Mouse (Mus musculus): ENCODE measurements around the gene Cit.

Gene Cit

DNA sequence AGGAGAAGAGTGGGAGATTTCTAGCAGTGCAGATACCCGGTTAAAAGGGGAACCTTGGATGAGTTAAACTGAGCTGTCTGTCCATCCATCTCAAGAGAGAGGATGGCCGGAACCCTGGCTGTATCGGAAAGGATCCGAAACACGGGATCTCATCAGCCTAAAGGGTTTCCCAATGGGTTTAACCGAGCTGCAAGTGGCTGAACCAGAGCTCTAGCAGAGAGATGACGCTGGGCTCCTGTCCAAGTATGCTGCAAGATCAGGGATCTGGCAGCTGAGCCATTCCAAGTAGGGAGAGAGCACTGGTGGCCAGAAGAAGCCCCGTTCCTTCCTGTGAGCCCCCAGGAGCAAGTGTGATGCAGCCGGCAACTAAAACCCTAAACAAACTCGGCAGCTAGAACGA lies 64.0 kb downstream of the Cit start:
- intact Hi-C loops (cut with DNase I), result no loop called here

DNA sequence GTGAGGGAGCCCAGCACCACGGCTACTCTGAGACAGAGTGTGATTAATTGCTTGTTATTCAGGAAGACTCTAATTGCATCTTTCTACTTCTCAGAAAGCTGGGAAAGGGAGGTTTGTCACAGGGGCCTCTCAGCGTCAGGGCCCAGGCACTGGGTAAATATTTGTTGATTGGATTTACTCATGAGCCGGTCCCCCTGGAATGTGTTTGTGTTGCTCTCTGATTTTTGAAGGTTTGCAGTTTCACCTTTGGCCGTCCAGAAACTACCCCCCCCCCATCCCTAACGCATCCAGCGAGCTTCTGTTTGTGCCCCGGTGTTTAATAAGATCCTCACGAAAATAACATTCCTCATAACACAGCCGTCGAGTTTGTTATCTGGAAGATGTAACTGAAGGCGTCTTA lies 65.4 kb downstream of the Cit start:
- intact Hi-C loops (cut with DNase I), result no loop called here

DNA sequence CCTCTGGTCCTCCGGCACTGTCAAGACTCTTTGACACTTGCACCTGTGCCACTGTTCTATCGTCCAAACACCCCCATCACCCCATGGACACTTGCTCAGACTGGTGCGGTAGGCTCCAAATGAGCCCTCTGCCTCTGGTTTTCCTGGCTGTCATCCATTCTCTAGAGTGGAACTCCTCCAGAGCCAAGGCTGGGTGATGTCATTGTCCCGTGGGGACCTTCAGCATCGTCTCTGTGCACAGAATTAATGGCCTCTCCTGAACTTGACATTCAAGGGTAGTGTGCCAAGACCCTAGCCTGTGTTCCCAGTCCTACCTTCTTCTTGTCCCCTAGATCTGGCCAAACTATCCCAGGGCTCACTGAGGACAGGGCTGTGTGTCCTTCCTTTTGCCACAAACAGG lies 70.4 kb downstream of the Cit start:
- intact Hi-C loops (cut with DNase I), result no loop called here

DNA sequence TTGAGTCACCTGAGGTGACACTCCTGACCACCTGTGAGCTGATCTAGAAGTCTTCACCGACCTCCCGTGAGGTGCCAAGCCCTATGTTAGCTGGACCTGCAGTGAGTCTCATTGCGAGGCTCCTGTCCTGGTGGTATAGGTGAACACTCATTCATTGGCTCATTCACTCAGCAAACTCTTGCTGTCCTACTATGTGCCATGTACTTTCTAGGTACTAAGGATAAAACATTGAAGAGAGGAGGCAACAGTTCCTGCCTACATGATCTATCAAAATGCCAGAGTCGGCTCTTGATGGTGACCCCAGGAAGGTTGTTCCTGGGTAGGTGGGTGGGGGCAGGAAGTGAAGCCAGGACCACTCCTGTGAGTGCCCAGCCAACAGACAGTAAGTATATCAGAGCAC lies 72.9 kb downstream of the Cit start:
- intact Hi-C loops (cut with DNase I), result no loop called here

DNA sequence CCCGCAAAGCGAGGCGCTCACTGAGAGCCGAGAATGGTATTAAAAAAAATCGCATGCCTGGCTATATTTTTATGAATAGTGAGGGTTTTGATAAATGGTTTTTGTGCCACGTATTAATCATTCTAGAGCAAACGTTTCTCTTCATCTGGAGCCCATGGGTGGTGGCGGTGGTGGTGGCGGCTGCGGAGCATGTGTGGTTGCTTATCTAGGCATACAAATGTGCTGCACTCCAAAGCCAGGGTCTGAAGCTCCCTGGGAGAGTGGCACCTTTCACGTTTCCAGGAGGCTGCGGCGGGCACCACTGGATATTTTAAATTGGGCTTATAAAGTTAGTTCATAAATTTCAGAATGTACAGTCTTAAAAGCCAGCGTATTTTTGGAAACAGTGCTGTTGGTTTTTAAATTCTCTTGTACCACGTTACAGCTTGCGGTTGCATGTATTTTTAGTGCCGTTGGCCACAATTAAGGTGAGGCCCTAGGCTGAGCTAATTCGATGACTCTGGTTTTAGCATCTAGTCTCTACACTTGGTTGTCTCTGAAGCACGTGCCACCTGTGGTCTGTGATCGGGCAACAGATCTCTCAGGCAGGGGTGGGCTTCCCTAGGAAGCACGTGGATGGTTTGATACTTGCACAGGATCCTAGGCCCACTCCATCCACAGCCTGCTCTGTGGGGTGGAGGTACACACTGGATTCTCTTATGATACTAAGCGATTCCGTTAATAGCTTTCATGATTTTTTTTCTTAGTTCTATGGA lies 73.7 kb downstream of the Cit start:
- intact Hi-C loops (cut with DNase I), result no loop called here

DNA sequence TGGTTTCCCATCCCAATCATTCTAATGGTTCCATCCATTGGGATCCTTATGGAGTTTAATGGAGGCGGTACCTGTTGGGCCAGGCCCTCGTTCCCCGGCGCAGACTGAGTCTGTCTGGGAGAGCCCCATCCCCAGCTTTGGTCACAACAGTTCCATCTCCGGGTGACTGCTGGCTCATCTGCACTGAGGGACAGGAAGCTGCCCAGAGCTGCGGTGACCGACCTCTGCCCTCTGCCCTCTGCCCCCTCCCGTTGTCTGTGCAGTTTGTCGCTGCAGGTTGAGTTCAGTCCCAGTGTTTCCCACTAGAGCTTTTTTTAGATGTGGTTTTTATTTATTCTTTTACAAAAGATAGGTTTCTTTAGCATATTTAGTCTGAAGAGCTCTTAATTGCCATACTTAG lies 76.9 kb downstream of the Cit start:
- intact Hi-C loops (cut with DNase I), result no loop called here

DNA sequence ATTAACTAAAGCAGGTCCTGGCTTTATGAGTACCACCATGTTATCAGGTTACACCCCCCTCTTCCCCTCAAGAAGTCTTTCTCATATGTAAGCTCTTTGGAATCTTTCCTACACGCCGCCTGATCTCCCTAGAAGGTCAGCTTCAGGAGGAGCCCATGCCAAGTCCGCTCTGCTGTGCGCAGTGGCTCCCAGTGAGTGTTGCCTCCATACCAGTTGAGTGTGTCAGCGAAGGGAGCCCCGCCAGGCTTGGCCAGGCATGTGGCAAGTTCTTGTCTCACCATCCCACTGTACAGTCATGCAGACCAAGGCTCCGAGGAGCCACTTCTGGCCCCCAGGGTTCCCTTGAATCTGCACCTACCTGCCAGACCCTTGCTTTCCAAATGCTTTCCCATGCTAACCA lies 79.9 kb downstream of the Cit start:
- intact Hi-C loops (cut with DNase I), result loop anchor here (5.0 kb wide), 1 partner anchor 97 kb away; the partner anchor contains the start of gene Prkab1

DNA sequence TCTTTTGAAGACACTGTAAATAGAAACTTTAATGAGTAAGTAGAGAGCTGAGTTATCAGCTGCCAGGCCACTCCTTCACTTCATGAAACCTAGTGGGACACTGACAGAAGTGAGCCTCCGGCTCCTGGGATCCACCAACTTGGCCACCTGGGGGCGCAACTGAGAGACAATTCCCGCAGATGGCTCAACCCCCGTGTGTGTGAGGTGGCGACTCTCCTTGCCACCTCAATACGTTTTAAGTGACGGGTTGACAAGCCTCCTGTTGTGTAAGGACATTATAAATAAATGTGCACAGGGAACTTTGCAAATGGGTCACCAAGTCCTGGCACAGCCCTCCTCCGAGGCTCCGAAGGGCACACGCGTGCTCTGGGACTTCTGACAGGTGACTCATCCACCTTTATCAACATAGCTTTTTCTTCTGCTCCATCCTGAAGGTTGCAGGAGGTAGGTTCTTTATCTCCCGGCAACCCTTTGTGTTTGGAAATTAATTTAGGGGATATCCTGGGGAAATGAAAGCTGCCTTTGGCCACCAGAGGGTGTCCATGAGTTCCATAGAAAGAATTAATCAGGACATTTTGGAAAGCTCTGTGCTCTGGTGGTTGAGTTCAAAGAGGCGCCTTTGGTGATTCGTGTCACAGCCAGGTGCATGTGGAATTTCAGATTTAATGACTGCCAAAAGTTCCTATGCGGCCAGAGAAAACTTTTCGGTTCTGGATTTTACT lies 83.9 kb downstream of the Cit start:
- intact Hi-C loops (cut with DNase I), result loop anchor here (5.0 kb wide), 1 partner anchor 93 kb away; the partner anchor contains the start of gene Prkab1

DNA sequence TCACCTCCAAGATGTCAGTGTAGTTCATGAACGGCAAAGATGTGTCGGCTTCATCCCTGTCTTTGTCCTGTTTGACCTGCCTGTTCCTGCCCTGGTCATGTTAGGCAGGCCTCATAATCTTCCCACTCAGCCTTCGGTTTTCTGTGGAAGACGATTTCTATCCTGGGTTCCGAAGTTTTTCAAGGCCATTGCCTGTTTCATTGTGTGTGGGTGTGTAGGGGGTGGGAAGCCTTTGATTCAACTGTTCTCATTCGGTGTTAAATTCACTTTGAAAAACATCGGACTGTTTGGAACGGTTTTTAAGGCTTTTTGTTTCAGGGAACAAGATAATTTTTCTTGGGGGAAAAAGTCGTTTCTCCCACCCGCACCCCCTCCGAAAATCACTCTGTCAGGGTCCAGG lies 87.2 kb downstream of the Cit start:
- intact Hi-C loops (cut with DNase I), result no loop called here

DNA sequence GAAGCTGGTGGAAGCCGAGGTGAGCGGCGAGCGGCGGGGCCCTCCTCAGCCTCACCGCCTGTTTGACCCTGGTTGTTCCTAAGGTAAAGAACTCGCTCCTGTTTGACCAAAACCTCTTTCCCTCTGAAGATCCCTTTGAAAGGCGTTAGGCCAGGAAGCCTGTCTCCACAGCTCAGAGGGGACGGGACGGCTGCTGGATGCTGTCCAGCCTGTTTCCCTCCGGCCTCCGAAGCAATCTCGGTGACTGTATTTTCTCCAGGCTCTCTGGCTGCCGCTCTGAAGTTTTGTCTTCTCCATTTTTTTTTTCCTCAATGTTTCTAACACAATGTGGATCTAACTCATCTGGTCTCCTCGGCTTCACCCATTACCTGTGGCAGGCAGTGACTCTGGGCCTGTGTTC lies 91.8 kb downstream of the Cit start:
- intact Hi-C loops (cut with DNase I), result no loop called here

DNA sequence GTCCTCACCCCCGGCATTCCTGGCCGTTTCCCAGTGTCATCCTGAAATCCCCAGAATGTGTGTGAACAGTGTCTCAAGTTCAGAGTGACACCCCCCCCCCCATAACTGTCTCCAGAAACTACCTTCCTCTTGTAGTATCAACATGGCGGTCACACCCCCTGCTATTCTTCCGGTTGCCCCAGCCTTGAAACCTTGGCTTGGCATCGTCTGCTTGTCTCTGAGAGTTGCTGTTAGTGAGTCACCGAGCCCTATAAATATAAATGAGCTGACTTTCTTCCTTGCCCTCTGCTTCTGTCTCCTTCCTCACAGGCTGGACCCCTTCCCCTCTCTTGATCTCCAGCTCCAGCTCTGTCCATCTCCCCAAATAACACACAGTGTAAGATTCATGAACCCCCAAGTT lies 92.5 kb downstream of the Cit start:
- intact Hi-C loops (cut with DNase I), result no loop called here

DNA sequence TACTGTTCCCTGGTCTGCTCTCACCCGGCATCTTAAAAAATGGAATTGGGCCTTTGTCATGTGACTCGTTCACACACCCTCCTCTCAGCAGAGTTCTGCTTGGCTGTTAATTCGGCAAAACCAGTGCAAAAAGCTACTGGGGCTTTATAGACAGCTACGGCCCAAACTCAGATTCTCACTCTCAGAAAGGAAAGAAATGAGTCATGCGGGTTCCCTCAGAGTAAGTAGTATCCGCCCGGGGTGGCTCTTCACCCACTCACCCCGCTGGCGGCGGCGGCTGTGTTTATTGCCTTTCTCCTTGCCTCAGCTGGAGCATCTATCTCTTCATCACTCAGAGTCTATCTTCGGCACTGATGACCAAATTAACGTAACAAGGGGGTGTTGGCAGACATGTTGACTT lies 93.9 kb downstream of the Cit start:
- intact Hi-C loops (cut with DNase I), result no loop called here

DNA sequence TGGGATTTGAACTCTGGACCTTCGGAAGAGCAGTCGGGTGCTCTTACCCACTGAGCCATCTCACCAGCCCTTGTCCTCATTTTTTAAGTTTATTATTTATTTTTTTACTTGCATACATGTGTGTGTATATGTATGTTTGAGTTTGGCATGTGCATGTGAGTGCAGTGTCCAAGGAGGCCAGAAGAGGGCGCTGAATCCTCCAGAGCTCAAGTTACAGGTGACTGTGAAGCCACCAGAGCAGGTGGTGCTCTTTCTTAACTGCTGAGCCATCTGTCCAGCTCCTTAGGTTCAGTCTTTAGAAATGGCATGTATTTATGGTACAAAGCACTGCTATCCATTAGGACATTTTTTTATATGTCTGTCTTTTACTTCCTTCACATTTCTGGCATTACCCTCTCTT lies 97.3 kb downstream of the Cit start:
- intact Hi-C loops (cut with DNase I), result no loop called here

DNA sequence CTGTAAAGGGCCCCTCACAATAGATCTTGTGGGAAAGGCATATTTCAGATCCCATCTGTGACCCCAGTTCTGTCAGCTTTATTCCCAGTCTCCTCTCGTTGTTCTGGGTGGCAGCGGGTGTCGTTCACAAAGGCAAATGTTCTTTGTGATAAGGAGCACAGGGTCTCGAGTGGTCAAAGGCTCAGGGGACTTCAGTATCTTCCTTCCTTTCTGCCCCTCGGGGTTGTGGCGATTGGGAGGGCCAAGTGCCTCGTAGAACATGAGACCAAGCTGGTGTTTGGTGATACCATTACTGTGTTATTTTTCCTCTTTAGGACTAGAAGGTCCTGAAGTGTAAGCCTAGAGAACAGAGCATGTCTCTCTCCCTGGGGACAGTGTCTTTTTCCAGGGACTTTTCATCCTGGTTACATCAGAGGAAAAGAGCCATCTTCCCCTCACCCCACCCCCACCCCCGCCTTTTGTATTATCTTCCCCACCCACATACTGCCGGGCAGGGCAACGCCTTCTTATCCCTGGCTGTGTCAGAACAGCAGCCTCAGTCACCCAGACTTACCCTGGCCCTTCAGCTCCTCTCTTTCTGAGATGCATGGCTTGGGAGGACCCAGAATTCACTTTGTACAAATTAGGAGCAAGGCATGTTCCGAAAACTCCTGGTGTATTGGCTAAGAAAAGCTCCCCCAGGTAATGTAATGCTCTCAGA lies 99.9 kb downstream of the Cit start:
- intact Hi-C loops (cut with DNase I), result no loop called here

DNA sequence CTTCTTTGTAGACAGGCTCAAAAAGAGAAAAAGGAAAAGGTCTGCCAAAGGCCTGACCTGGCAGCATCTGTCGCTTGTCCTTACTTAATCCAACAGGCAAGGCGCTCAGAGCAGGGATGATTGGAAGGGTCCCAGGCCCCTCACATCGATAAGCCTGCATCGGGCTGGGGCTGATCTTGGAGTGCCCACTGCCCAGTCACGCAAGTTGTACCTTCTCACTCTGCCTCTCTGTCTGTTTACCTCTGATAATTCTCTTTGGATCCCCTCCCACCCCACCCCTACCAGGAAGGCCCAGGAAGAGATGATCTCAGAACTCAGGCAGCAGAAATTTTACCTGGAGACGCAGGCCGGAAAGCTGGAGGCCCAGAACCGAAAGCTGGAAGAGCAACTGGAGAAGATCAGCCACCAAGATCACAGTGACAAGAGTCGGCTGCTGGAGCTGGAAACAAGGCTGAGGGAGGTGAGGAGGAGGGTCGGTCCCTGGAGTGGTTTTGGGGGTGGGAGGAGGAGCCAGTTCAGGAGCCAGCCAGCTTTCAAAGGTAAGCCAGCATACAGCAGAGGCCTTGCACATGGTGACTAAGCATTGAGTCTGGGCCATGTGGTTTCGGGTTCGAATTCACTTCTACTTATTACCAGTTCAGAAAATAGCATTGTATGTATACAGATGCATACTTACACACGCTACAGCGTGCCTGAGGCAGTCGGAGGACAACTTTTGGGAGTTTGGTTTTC lies 102.7 kb downstream of the Cit start:
- intact Hi-C loops (cut with DNase I), result no loop called here

DNA sequence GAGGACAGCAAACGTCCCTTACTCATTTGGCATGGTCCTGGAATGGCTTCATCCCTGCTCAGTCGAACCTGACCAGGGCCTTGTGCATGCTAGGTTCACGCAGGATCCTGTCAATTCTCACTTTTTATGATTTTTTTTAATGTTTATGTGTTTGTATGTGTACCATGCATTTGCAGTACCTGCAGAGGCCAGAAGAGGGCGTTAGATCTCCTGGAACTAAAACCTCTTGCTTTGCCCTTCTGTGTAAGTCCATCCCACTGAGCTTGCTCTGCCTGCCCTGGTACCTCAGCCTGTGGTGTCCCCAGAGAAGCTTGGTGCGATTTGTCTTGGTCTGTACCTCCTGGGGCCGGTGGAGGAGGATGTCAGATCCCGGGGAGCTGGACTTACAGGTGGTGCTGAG lies 105.9 kb downstream of the Cit start:
- intact Hi-C loops (cut with DNase I), result no loop called here

DNA sequence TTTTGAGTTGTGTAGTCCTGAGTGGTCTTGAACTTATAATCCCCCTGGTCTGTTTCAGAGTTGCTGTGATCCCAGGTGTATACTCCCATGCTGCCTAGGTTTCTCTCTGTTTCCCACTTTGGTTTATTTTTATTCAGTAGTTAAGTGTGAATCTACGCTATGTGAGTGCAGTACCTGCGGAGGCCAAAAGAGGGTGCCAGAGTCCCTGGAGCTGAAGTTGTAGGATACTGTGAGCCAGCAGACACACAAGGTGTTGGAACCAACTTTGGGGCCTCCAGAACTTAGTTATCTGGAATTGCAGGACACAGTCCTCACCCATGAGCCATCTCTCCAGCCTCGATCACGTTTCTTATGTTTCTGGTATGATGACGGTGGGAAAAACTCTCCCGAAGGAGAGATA lies 108.1 kb downstream of the Cit start:
- intact Hi-C loops (cut with DNase I), result no loop called here

DNA sequence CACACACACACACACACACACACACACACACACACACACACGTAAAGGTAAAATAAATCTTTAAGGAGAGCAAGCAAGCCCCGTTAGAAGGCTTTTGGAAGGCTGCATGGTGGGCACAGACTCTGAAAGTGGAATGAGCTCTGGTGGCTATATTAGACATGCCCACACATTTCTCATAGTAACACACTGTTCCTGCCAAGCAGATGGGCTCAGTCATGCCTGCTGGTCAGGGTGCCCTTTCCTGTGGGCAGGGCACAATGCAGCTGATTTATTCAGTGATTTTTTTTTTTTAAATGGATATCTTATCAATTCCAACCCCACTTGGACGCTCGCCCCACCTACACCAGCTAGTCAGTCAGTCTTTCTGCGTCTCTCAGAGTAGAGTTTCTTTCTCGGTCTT lies 109.0 kb downstream of the Cit start:
- intact Hi-C loops (cut with DNase I), result no loop called here

DNA sequence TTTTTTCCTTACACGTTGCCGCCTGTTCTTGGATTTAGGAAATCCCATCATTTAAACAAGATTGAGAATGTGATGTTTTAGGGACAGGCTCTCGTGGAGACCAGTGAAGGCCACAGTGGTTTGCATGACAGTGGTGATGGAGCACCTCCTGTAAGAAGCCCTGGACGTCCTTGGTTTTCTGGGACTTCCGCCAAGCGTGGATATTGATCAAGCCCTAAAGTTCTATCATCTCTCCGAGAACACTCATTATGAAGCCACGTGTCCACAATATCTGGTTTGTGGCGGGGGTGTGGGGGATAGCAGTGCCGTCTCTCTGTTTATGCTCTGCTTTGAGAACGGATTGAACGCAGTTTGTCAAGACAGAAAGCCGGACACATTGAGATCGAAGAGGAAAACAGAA lies 109.5 kb downstream of the Cit start:
- intact Hi-C loops (cut with DNase I), result no loop called here

DNA sequence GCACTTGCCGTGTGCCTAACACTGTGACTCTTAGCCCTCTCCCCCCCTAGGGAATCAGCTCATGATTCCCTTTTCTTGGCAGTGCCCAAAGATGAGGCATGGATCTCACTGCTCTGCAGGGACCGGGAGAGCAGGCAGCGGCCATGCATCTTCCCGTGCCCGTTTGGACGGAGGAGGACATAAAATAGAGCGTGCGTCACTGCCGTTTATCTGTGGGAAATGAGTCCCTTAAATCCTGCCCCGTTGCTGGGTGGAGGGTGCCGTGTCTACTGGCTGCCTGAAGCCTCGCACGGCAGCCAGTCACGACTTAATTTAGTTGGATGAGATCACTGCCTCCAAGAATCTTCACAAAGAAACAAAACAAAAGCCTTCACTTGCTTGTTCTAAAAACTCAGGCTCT lies 110.1 kb downstream of the Cit start:
- intact Hi-C loops (cut with DNase I), result no loop called here

DNA sequence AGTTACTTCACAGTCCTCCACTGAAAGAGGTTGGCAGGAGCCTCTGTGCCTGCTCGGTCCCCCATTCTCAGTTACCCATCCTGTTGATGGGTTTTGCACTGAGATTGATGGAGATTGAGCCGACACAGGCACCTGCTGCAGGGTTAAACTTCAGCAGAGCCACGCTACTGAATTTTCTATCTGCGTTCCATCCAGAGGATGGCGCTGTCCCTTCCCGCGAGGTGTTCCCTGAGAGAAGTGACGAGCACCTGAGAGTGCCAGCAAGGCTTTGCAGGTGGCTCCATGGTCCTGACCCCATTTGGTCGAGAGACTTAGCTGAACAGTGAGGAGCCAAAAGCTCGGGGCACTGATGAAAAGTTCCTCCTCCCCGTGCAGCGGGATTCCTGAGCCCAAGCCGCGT lies 111.0 kb downstream of the Cit start:
- intact Hi-C loops (cut with DNase I), result no loop called here

DNA sequence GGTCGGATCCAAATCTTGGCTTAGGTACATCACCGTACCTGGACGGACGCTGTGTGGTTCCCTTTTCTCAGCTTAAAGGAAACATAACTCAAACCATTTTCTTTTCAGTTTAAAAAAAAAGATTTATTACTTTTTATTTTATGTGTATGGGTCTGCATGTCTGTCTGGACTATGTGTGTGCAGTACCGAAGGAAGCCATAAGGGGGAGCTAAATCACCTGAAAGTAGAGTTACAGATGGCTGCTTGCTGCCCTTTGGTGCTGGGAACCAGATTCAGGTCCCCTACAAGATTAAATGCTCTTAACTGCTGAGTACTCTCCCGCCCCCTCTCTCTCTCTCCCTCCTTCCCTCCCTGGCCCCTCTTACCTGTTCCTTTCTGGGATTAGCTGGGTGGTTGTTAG lies 112.1 kb downstream of the Cit start:
- intact Hi-C loops (cut with DNase I), result no loop called here

Measured in adrenal gland (tissue).